Mouse (Mus musculus): Measurements from ENCODE around the gene Cd164. TPM values are rescaled to one million over a fixed set of nuclear protein-coding genes. Genes with fewer than 3 reads are reported as not detected.

The Cd164 gene
- 241 and 291 TPM in 2 replicates for polyA plus RNA-seq (2012; rRNA removed)

DNA sequence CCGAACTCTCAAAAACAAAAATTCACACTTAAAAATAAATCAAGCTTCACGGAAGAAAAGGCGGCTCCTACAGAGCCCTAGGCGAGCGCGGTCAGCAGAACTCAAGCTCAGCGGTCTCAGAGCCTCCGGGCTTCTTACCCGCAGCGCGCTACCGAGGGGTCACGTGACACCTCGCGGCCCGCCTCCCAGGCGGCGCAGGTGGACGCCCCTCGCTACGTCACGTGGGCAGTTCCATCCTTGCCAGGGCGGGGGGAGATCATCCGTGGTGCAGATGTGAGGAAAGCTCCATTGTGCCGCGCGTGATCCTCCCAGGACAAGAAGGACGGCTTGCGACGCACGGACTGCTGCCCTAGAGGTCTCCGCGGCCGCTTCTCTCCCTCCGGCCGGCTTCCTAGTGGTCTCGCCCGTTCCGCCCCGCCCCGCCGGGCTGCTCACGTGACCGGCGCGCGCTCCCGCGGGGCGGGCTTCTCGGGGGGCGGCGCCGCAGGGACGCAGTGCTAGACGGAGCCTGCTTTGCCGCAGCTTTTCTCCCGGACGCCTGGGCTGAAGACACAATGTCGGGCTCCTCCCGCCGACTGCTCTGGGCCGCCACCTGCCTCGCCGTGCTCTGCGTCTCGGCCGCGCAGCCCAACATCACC, at the start of gene Cd164:
TSS of gene Cd164 (plus strand) at position 434 of the 638 bp plus-strand sequence.
- DNase-seq = peak; percentile 96
- Histone ChIP-seq H3K27ac (ENCODE audit: insufficient read depth, low read depth, low read length) (peak within 1 kb of the TSS; percentile 97), H3K36me3 (ENCODE audit: control insufficient read depth, insufficient read depth, low read length) (peaks cover 2% of the 10 kb centered on the region; the same call in 1 of the 2 replicates), H3K27me3 (replicated peaks; ENCODE audit: control insufficient read depth, insufficient read depth, low read length) (no peaks in the 10 kb centered on the region), H3K4me3 (ENCODE audit: insufficient read depth, low read depth, low read length) (peak within 1 kb of the TSS; percentile 76), H3K4me1 (ENCODE audit: control insufficient read depth, insufficient read depth, low read length) (peaks cover 10% of the 10 kb centered on the region; the same call in 1 of the 2 replicates)
- peak; percentile 94 for TF ChIP-seq POLR2A (IDR thresholded peaks at IDR 0.05; ENCODE audit: low read depth, low read length)
- no peak for TF ChIP-seq CTCF (conservative IDR thresholded peaks at IDR 0.05; ENCODE audit: insufficient read depth, insufficient read length, low read depth, low read length)
- WGBS = under 1% methylated on average over 69 of the region's 69 CpGs

DNA sequence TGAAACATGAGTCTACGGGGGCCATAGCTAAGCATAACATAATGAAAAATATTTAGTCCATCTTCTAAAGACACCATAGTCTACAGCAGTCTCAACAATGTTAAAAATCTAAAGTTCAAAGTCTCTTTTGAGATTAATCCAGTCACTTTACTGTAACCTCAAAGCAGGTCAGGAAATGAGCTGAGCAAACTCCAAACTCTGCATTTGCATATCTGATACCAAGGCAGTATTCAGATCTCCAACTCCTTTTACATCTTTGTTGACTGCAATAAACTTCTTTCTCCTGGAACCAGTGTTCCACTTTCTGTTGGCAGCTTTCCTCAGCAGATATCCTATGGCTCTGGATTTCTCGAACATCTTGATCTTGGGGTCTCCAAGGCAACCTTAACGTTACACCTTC, 48.5 kb upstream of the Cd164 start:
- TF ChIP-seq CTCF (conservative IDR thresholded peaks at IDR 0.05; ENCODE audit: insufficient read depth, insufficient read length, low read depth, low read length) (no peak), POLR2A (IDR thresholded peaks at IDR 0.05; ENCODE audit: low read depth, low read length) (no peak)
- Histone ChIP-seq H3K4me3 (ENCODE audit: insufficient read depth, low read depth, low read length) (no peak overlapping the region), H3K27ac (ENCODE audit: insufficient read depth, low read depth, low read length) (no peak overlapping the region)

DNA sequence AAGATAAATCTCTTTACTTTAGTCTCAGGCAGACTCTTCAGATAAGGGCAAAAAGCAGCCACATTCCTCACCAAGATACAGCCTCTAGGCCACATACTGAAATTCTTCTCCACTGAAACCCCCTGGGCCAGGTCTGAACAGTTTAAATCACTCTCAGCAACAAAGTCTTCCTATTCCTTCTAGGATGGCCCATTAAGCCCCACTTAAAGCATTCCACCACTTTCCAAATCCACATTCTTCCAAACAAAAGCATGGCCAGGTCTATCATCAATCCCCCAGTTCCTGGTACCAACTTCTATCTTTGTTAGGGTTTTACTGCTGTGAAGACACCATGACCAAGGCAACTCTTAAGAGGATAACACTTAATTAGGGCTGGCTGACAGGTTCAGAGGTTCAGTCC, 46.7 kb upstream of the Cd164 start:
- Histone ChIP-seq H3K27ac (ENCODE audit: insufficient read depth, low read depth, low read length) (no peak overlapping the region), H3K4me3 (ENCODE audit: insufficient read depth, low read depth, low read length) (no peak overlapping the region), H3K4me1 (ENCODE audit: control insufficient read depth, insufficient read depth, low read length) (no peaks in the 10 kb centered on the region), H3K36me3 (ENCODE audit: control insufficient read depth, insufficient read depth, low read length) (no peaks in the 10 kb centered on the region), H3K27me3 (replicated peaks; ENCODE audit: control insufficient read depth, insufficient read depth, low read length) (no peaks in the 10 kb centered on the region)
- no peak for DNase-seq
- TF ChIP-seq POLR2A (IDR thresholded peaks at IDR 0.05; ENCODE audit: low read depth, low read length) = no peak
- TF ChIP-seq CTCF (conservative IDR thresholded peaks at IDR 0.05; ENCODE audit: insufficient read depth, insufficient read length, low read depth, low read length) = no peak

More for the DNA sequence above, 48.5 kb upstream of the Cd164 start:
- 78% methylated on average over 3 of the region's 3 CpGs for WGBS
- DNase-seq = no peak
- Histone ChIP-seq H3K4me1 (ENCODE audit: control insufficient read depth, insufficient read depth, low read length) (no peaks in the 10 kb centered on the region), H3K27me3 (replicated peaks; ENCODE audit: control insufficient read depth, insufficient read depth, low read length) (no peaks in the 10 kb centered on the region), H3K36me3 (ENCODE audit: control insufficient read depth, insufficient read depth, low read length) (no peaks in the 10 kb centered on the region)

DNA sequence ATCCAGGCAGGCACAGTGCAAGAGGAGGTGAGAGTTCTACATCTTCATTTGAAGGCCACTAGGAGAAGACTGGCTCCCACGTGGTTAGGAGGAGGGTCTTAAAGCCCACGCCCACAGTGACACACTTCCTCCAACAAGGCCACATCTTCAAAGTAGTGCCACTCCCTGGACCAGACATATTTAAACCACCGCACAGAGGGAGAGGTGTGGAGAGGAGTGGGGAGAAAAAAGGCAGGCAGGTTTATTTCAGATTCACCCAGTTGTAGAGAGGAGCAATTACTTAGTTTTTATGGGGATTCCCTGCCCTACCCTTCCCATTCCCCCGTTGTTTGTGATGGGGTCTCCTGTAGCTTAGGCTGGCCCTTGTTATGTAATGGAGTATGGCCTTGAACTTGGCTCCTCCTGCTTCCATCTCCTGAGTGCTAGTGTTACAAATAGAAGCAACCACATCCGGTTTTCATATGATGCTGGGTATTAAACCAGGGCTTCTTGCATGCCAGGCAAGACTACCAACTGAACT, 46.2 kb upstream of the Cd164 start:
- no peak for TF ChIP-seq POLR2A (IDR thresholded peaks at IDR 0.05; ENCODE audit: low read depth, low read length)
- no peak for TF ChIP-seq CTCF (conservative IDR thresholded peaks at IDR 0.05; ENCODE audit: insufficient read depth, insufficient read length, low read depth, low read length)
- 84% methylated on average over 5 of the region's 5 CpGs for WGBS
- H3K4me3 ChIP-seq (ENCODE audit: insufficient read depth, low read depth, low read length) = no peak overlapping the region
- no peak for DNase-seq
- H3K36me3 ChIP-seq (ENCODE audit: control insufficient read depth, insufficient read depth, low read length) = no peaks in the 10 kb centered on the region
- H3K4me1 ChIP-seq (ENCODE audit: control insufficient read depth, insufficient read depth, low read length) = no peaks in the 10 kb centered on the region
- H3K27ac ChIP-seq (ENCODE audit: insufficient read depth, low read depth, low read length) = no peak overlapping the region
- H3K27me3 ChIP-seq (replicated peaks; ENCODE audit: control insufficient read depth, insufficient read depth, low read length) = no peaks in the 10 kb centered on the region

DNA sequence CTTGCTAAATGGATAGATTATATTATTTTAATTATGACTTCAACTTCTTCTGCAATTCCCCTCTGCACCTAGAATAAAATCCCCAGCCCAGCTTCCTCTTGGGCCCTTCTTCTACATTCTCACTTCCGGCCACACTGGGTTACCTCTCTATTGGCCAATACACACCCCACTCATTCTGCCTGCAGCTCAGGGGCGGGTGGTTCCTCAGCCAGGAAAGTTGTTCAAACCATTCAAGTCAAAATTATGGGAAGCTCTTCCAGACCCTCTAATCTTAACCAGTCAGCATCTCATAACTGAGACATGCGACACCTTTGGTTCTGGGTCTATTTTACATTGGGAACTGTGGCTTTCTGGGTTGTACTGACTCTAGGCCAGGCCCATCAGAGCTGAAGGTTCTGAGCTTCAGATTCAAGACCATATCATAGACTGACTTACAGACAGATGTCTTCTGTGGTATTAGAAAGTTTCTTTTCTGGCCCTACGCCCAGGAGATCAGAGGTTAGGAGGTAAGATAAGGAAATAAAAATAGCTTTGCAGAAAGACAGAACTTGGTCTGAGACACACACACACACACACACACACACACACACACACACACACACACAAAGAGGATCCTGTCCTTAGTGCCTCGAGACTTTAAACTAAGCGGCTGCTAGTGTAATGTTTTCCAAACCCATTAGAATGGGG, 45.3 kb upstream of the Cd164 start:
- WGBS = 82% methylated on average over 6 of the region's 6 CpGs
- H3K27ac ChIP-seq (ENCODE audit: insufficient read depth, low read depth, low read length) = no peak overlapping the region

DNA sequence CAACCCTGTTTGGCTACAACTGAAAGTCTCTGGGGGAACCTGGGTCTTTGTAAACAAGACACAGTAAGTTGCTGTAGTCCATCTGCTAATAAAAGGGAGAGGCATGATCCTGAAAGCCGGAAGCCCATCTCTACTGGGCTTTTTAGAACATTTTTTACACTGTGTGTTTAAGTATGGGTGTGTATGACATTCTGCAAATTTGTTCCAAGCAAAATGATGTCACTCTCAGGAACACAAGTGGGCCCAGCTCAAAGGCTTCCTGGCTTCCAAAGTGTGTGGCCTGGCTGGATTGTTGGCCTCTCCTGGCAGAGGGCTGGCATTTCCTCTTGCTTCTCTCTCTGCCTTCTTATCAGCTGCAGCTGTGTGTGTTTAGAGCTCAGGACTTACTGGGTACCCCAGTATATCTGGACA, 44.2 kb upstream of the Cd164 start:
- H3K27ac ChIP-seq (ENCODE audit: insufficient read depth, low read depth, low read length) = peak overlapping the region; percentile 22; the same call in 1 of the 2 replicates
- no peaks in the 10 kb centered on the region for H3K4me1 ChIP-seq (ENCODE audit: control insufficient read depth, insufficient read depth, low read length)
- H3K36me3 ChIP-seq (ENCODE audit: control insufficient read depth, insufficient read depth, low read length) = no peaks in the 10 kb centered on the region
- H3K27me3 ChIP-seq (replicated peaks; ENCODE audit: control insufficient read depth, insufficient read depth, low read length) = no peaks in the 10 kb centered on the region
- TF ChIP-seq CTCF (conservative IDR thresholded peaks at IDR 0.05; ENCODE audit: insufficient read depth, insufficient read length, low read depth, low read length) (no peak), POLR2A (IDR thresholded peaks at IDR 0.05; ENCODE audit: low read depth, low read length) (no peak)
- WGBS = 84% methylated on average over 1 of the region's 1 CpGs
- DNase-seq = no peak
- H3K4me3 ChIP-seq (ENCODE audit: insufficient read depth, low read depth, low read length) = no peak overlapping the region

More for the DNA sequence above, 45.3 kb upstream of the Cd164 start:
- TF ChIP-seq POLR2A (IDR thresholded peaks at IDR 0.05; ENCODE audit: low read depth, low read length) (no peak), CTCF (conservative IDR thresholded peaks at IDR 0.05; ENCODE audit: insufficient read depth, insufficient read length, low read depth, low read length) (no peak)
- Histone ChIP-seq H3K4me1 (ENCODE audit: control insufficient read depth, insufficient read depth, low read length) (no peaks in the 10 kb centered on the region), H3K36me3 (ENCODE audit: control insufficient read depth, insufficient read depth, low read length) (no peaks in the 10 kb centered on the region), H3K27me3 (replicated peaks; ENCODE audit: control insufficient read depth, insufficient read depth, low read length) (no peaks in the 10 kb centered on the region), H3K4me3 (ENCODE audit: insufficient read depth, low read depth, low read length) (no peak overlapping the region)
- peak; percentile 22 for DNase-seq
